Mouse (Mus musculus) kidney, adult 2 months (tissue): ENCODE results near the gene Nt5c2.
"Not testable (repeated sequence)": the region's sequence is repeated elsewhere in the genome, so short reads cannot be mapped to it uniquely, and the experiment has no call there.

Experiments
- CTCF ChIP-seq: fragments of 200-500 bp; conservative IDR thresholded peaks from 2 replicates; pipeline ENCODE4 v1.5.1; 2011; ENCODE audit warnings: low read depth, mild to moderate bottlenecking, control low read depth, low read length, moderate library complexity, mixed read lengths; ENCODE audit not compliant: insufficient read depth, insufficient read length
- POLR2A ChIP-seq: fragments of 200-500 bp; IDR thresholded peaks from one replicate; pipeline ENCODE4 v1.6.1; 2011; ENCODE audit warnings: low read depth, low read length, control low read depth

- TF ChIP-seq CTCF, POLR2A: not testable (repeated sequence)
These were observed 22.6 kb downstream of the Nt5c2 start for GRCm38 (mm10) chr19:46992329-46992728.
